Mouse (Mus musculus): ENCODE data around the gene Gins3.

DNA sequence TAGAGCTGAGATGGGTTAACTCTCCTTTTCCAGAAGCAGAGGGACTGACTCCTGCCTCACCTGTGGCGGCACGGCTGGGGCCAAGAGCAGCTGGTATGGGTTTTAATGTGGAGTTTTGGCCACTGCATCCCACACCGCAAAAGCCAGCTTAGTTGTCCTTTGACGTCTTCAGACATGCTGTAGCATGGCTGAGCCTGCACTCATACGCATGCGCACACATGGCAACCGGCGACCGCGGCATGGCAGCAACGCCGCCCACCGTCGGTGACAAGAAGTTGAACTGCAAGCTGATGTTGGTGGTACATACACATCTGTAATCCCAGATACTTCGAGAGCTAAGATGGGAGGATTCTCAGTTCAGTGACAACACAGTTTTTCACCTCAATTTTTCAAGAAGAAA is 31.9 kb upstream of the Gins3 start:
- TF ChIP-seq CTCF (IDR thresholded peaks at IDR 0.05; ENCODE audit: low read depth, low read length) = no peak
- no peak for TF ChIP-seq POLR2A (IDR thresholded peaks at IDR 0.05; ENCODE audit: extremely low read depth, insufficient read depth, low read length)

Measured in liver, adult 2 months (tissue).